Mouse (Mus musculus) adrenal gland, adult 2 months (tissue): ENCODE measurements around the gene Tmem138. TPM values are rescaled to one million over a fixed set of nuclear protein-coding genes. Genes with fewer than 3 reads are reported as not detected.

Source experiments
- DNase-seq: peaks from one replicate; pipeline ENCODE4 v3.0.0; 2021
- long read RNA-seq: library from polyadenylated mRNA; stranded (forward); transcript quantifications from one replicate; pipeline ENCODE4 v2.0.0, GENCODE M21; 2021
- polyA plus RNA-seq: library from polyadenylated mRNA; depleted of rRNA; stranded (reverse); fragments of >200 nt; gene quantifications from 2 replicates; pipeline ENCODE4 v1.2.3, GENCODE M21; 2012; rRNA removed
- total RNA-seq, 2 experiments: library from RNA; stranded (reverse); gene quantifications; 2 replicates each; pipeline ENCODE4 v1.2.3; 2021

The Tmem138 gene
- total RNA-seq: 1 to 10 TPM; 7.0 to 9.8 TPM
- 7.1 and 9.0 TPM in 2 replicates for polyA plus RNA-seq
- long read RNA-seq, partial matches to known transcripts: 0 of 6 reads
- long read RNA-seq, other reads (novel, unspliced or antisense): 1 of 6 reads

- peak; percentile 94 for DNase-seq
Measured at GRCm38 (mm10) chr19:10576690-10577561, at the start of gene Tmem138, which contains the start of gene Cyb561a3. Tmem138 (minus strand) TSS chr19:10577362. Cyb561a3 (plus strand) TSS chr19:10577172.

- DNase-seq: no peak
Measured at GRCm38 (mm10) chr19:10608573-10609240, 31.5 kb upstream of the Tmem138 start.

- peak; percentile 27 for DNase-seq
Measured at GRCm38 (mm10) chr19:10605901-10606622, 28.9 kb upstream of the Tmem138 start.

GRCm38 (mm10) chr19:10605293-10605900 lies 28.2 kb upstream of the Tmem138 start, which contains the start of the genes Ddb1 and Tkfc:
Ddb1 (plus strand) TSS chr19:10605327.
Tkfc (minus strand) TSS chr19:10605654.
- peak; percentile 99 for DNase-seq

GRCm38 (mm10) chr19:10604534-10604933 lies 27.4 kb upstream of the Tmem138 start:
- DNase-seq: no peak

GRCm38 (mm10) chr19:10603660-10604523 lies 26.7 kb upstream of the Tmem138 start:
- no peak for DNase-seq

GRCm38 (mm10) chr19:10602787-10603186 lies 25.6 kb upstream of the Tmem138 start:
- peak; percentile 89 for DNase-seq

GRCm38 (mm10) chr19:10602247-10602769 lies 25.1 kb upstream of the Tmem138 start:
- peak; percentile 42 for DNase-seq

GRCm38 (mm10) chr19:10599648-10600047 lies 22.5 kb upstream of the Tmem138 start:
- DNase-seq: no peak

- no peak for DNase-seq
Measured at GRCm38 (mm10) chr19:10598188-10598587, 21.0 kb upstream of the Tmem138 start.

GRCm38 (mm10) chr19:10591659-10592377 lies 14.7 kb upstream of the Tmem138 start:
- DNase-seq: no peak

GRCm38 (mm10) chr19:10590301-10590700 lies 13.1 kb upstream of the Tmem138 start:
- DNase-seq: no peak

GRCm38 (mm10) chr19:10589127-10589857 lies 12.1 kb upstream of the Tmem138 start:
- DNase-seq: no peak

GRCm38 (mm10) chr19:10587231-10587630 lies 10.1 kb upstream of the Tmem138 start:
- no peak for DNase-seq

- no peak for DNase-seq
Measured at GRCm38 (mm10) chr19:10585112-10585511, 8.0 kb upstream of the Tmem138 start.

- DNase-seq: no peak
Measured at GRCm38 (mm10) chr19:10583550-10584146, 6.5 kb upstream of the Tmem138 start.

GRCm38 (mm10) chr19:10581984-10582383 lies 4.8 kb upstream of the Tmem138 start:
- no peak for DNase-seq

GRCm38 (mm10) chr19:10580761-10581160 lies 3.6 kb upstream of the Tmem138 start:
- no peak for DNase-seq
